Mouse (Mus musculus): ENCODE results near the gene Kctd10.

The Kctd10 gene

DNA sequence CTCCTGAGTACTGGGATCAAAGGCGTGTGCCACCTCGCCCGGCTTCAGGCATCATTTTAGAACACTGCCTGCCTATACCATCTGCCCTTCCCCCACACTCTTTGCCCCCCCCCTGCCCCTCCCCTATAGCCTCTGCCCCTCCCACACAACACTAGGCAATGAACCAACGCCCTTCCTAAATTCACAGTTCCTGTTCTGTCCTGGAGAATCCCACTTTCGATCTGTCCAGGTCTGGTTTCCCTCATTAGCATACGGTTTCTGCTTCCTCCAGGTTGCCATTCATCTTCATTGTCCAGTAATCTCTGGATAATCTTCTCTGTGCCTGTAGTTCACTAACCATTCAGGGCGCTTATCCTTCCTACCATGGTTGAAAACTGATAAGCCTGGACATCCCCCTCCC, 36.7 kb downstream of the Kctd10 start:
- no peak for DNase-seq

DNA sequence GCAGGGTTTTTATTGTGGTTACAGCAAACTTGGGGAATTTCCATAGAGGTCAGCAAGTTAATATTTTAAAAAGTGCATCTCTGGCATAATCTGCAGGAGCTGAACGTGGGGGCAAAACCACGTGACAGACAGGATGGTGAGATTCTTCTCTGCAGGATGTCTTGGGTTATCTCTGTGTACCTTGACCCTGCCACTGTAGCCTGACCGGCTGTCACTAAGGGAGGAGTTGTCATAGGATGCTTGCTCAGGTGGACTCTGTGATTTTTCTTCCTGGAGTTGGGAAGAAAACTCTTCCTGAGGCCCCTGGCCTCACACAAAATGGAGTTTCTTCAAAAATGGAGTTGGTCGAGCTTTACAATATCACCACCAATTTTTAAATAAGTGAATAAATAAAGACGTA, 37.3 kb downstream of the Kctd10 start:
- DNase-seq: no peak

DNA sequence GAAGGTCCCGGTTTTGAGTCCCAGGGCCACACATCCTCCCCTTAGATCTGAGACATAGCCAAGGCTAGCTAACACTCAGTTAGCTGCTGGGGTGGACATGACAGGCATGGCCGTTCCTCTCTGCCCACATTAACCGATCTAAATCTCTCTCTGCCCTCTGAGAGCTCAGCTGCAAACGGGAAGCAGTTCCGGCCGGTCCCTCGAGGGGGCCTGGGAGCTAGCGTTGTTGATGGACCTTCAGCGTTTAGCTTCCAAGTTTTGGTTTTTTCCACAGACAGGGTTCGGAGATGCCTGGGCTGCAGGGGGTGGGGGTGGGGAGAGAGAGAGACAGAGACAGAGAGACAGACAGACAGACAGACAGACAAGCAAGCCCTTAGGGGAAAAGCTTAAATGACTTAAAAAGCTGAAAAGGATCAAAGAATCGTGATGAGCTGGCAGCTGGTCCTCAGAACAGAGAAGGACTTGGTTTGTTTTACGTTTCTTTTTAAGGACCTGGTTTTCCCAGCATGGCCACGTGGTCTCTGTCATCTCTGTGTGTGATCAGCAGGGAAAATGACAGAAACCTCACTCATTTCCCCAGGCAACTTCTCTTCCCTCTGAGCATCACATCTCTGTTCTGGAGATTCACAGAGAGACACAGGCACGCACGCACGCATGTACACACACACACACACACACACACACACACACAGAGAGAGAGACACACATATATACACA, 56.4 kb downstream of the Kctd10 start:
- DNase-seq: no peak

GRCm38 (mm10) chr5:114323105-114323790, 57.1 kb downstream of the Kctd10 start:
- no peak for DNase-seq
